Mouse (Mus musculus) C2C12 (cell line): ENCODE data around the gene Dmrt1.

Experiments
- CTCF ChIP-seq: IDR thresholded peaks from one replicate; pipeline ENCODE4 v1.5.1; 2011; ENCODE audit not compliant: control insufficient read depth, insufficient read depth, insufficient read length
- MAX ChIP-seq: IDR thresholded peaks from one replicate; pipeline ENCODE4 v1.6.1; 2011; ENCODE audit warnings: mild to moderate bottlenecking, control low read depth
- MYOD1 ChIP-seq: IDR thresholded peaks from one replicate; pipeline ENCODE4 v1.6.1; 2011; ENCODE audit warnings: low read depth; ENCODE audit not compliant: control insufficient read depth, insufficient read length

- TF ChIP-seq MYOD1, result no peak
- no peak for TF ChIP-seq CTCF
- no peak for TF ChIP-seq MAX
Measured at GRCm38 (mm10) chr19:25479152-25479669, 26.2 kb upstream of the Dmrt1 start.
